Mouse (Mus musculus) embryo, embryonic 11.5 days (tissue): ENCODE measurements at regions not wholly inside any gene's neighbourhood (a gene's known extent, or its start where the extent isn't known, plus 50 kb on each side); places are given as distances from the start of the nearest gene placed in this dataset.
"Not testable (repeated sequence)": the region's sequence is repeated elsewhere in the genome, so short reads cannot be mapped to it uniquely, and the experiment has no call there.

Experiments used
- DNase-seq: peaks from one replicate; pipeline ENCODE4 v3.0.0-alpha.2; 2012; ENCODE audit warnings: low read depth, low spot score

GRCm38 (mm10) chr14:61757086-61757822 lies 150.0 kb downstream of the Kcnrg start:
- no peak for DNase-seq

- no peak for DNase-seq
These were observed 150.5 kb downstream of the Kcnrg start for GRCm38 (mm10) chr14:61757823-61758175.

GRCm38 (mm10) chr14:61758586-61758985 lies 151.3 kb downstream of the Kcnrg start:
- no peak for DNase-seq

GRCm38 (mm10) chr14:61760176-61760575 lies 152.9 kb downstream of the Kcnrg start:
- not testable (repeated sequence) for DNase-seq

- no peak for DNase-seq
These were observed 154.8 kb downstream of the Kcnrg start for GRCm38 (mm10) chr14:61762076-61762475.

GRCm38 (mm10) chr14:61769881-61770280 lies 162.6 kb downstream of the Kcnrg start:
- no peak for DNase-seq

GRCm38 (mm10) chr14:61774171-61774570 lies 166.9 kb downstream of the Kcnrg start:
- DNase-seq = no peak

- DNase-seq = no peak
These were observed 171.4 kb downstream of the Kcnrg start for GRCm38 (mm10) chr14:61778618-61779017.

- no peak for DNase-seq
These were observed 175.9 kb downstream of the Kcnrg start for GRCm38 (mm10) chr14:61783206-61783605.

- no peak for DNase-seq
These were observed 177.4 kb downstream of the Kcnrg start for GRCm38 (mm10) chr14:61784609-61785008.

- DNase-seq = no peak
These were observed 178.8 kb downstream of the Kcnrg start for GRCm38 (mm10) chr14:61786031-61786430.

- DNase-seq = no peak
These were observed 180.5 kb downstream of the Kcnrg start for GRCm38 (mm10) chr14:61787746-61788145.

GRCm38 (mm10) chr14:61788998-61789790 lies 181.9 kb downstream of the Kcnrg start:
- DNase-seq = no peak

- DNase-seq = no peak
These were observed 188.9 kb downstream of the Kcnrg start for GRCm38 (mm10) chr14:61795976-61796645.

- DNase-seq = no peak
These were observed 189.4 kb downstream of the Kcnrg start for GRCm38 (mm10) chr14:61796671-61797070.

GRCm38 (mm10) chr14:61803421-61803925 lies 196.2 kb downstream of the Kcnrg start:
- DNase-seq = no peak

GRCm38 (mm10) chr14:61805433-61805832 lies 198.2 kb downstream of the Kcnrg start:
- DNase-seq = no peak

GRCm38 (mm10) chr14:61808193-61808592 lies 200.9 kb downstream of the Kcnrg start:
- no peak for DNase-seq

- DNase-seq = no peak
These were observed 202.6 kb downstream of the Kcnrg start for GRCm38 (mm10) chr14:61809716-61810437.

- DNase-seq = no peak
These were observed 203.6 kb downstream of the Kcnrg start for GRCm38 (mm10) chr14:61810836-61811235.

- DNase-seq = no peak
These were observed 210.5 kb downstream of the Kcnrg start for GRCm38 (mm10) chr14:61817711-61818110.

GRCm38 (mm10) chr14:61818365-61818764 lies 211.1 kb downstream of the Kcnrg start:
- DNase-seq = no peak
